Mouse (Mus musculus) liver, embryonic 15.5 days (tissue): ENCODE results near the gene Csgalnact2. TPM values are rescaled to one million over a fixed set of nuclear protein-coding genes. Genes with fewer than 3 reads are reported as not detected.
A peak's percentile ranks its signal among the peaks of the same experiment; 100 is the strongest.

ENCODE experiments used
- ATAC-seq: fragments of 200-750 bp; cut with Nextera tagmentation; 2 replicates; pipeline ENCODE4 v1.8.0; 2017; ENCODE audit warnings: moderate number of reproducible peaks, mild to moderate bottlenecking, moderate library complexity; ENCODE audit not compliant: insufficient read depth
- H3K27ac ChIP-seq: fragments of 300-500 bp; sonication (generic); replicated peaks from 2 replicates; pipeline ENCODE4 v1.5.1; 2015; ENCODE audit warnings: mild to moderate bottlenecking, inconsistent platforms
- H3K27me3 ChIP-seq: fragments of 300-500 bp; sonication (generic); 2 replicates; pipeline ENCODE4 v1.6.1; 2015; ENCODE audit warnings: mild to moderate bottlenecking, inconsistent platforms
- H3K36me3 ChIP-seq: fragments of 300-500 bp; sonication (generic); replicated peaks from 2 replicates; pipeline ENCODE4 v1.6.1; 2015; ENCODE audit warnings: moderate library complexity, mild to moderate bottlenecking, inconsistent platforms
- H3K4me1 ChIP-seq: fragments of 300-500 bp; sonication (generic); replicated peaks from 2 replicates; pipeline ENCODE4 v1.6.1; 2015; ENCODE audit warnings: inconsistent platforms
- H3K4me2 ChIP-seq: fragments of 300-500 bp; sonication (generic); 2 replicates; pipeline ENCODE4 v1.6.1; 2015; ENCODE audit warnings: moderate library complexity, mild to moderate bottlenecking, inconsistent platforms
- H3K4me3 ChIP-seq: fragments of 300-500 bp; sonication (generic); replicated peaks from 2 replicates; pipeline ENCODE4 v1.5.1; 2015; ENCODE audit warnings: mild to moderate bottlenecking, inconsistent platforms
- H3K9ac ChIP-seq: fragments of 300-500 bp; sonication (generic); 2 replicates; pipeline ENCODE4 v1.6.1; 2015; ENCODE audit warnings: moderate library complexity, mild to moderate bottlenecking, inconsistent platforms
- H3K9me3 ChIP-seq: fragments of 300-500 bp; sonication (generic); replicated peaks from 2 replicates; pipeline ENCODE4 v1.6.1; 2016; ENCODE audit warnings: inconsistent platforms
- WGBS: fragments of 180-500 bp; shearing (Covaris S2); methylation state at CpG from one replicate; pipeline ENCODE4 v1.1.7; 2015; ENCODE audit warnings: mixed read lengths; ENCODE audit not compliant: insufficient replicate concordance; 5-methylcytosine and 5-hydroxymethylcytosine counted together
- polyA plus RNA-seq: library from polyadenylated mRNA; unstranded; fragments of >200 nt; fragmentation: Nextera tagmentation; extraction: Ambion mirVana; gene quantifications from 2 replicates; pipeline ENCODE4 v1.2.1, GENCODE M21; 2015

Csgalnact2 gene
- polyA plus RNA-seq, 1 experiment from 2014 or later = 6.7 TPM

GRCm38 (mm10) chr6:118168106-118168505 is 29.2 kb upstream of the Csgalnact2 start:
- H3K4me1 ChIP-seq = no peaks in the 10 kb centered on the region
- H3K9me3 ChIP-seq = no peaks in the 10 kb centered on the region
- H3K4me3 ChIP-seq = no peak overlapping the region
- no peak for ATAC-seq
- WGBS = 71% methylated on average over 14 of the region's 14 CpGs
- no peaks in the 10 kb centered on the region for H3K36me3 ChIP-seq
- H3K27ac ChIP-seq = no peak overlapping the region
- no peaks in the 10 kb centered on the region; the same call in 1 of the 2 replicates for H3K27me3 ChIP-seq
- H3K4me2 ChIP-seq = no peak overlapping the region
- no peak overlapping the region for H3K9ac ChIP-seq

- Histone ChIP-seq H3K4me2 (no peak overlapping the region), H3K4me3 (no peak overlapping the region), H3K4me1 (no peaks in the 10 kb centered on the region), H3K27ac (no peak overlapping the region), H3K9me3 (no peaks in the 10 kb centered on the region), H3K27me3 (no peaks in the 10 kb centered on the region; the same call in 1 of the 2 replicates), H3K36me3 (no peaks in the 10 kb centered on the region), H3K9ac (no peak overlapping the region)
- WGBS = 17% methylated on average over 9 of the region's 9 CpGs
- ATAC-seq = no peak
These were observed 28.1 kb upstream of the Csgalnact2 start for GRCm38 (mm10) chr6:118167013-118167412.

- no peak for ATAC-seq
- no peak overlapping the region for H3K9ac ChIP-seq
- no peaks in the 10 kb centered on the region for H3K4me1 ChIP-seq
- no peak overlapping the region for H3K4me3 ChIP-seq
- no peaks in the 10 kb centered on the region for H3K9me3 ChIP-seq
- no peaks in the 10 kb centered on the region for H3K36me3 ChIP-seq
- H3K4me2 ChIP-seq = no peak overlapping the region
- H3K27me3 ChIP-seq = no peaks in the 10 kb centered on the region; the same call in 1 of the 2 replicates
- H3K27ac ChIP-seq = no peak overlapping the region
- 65% methylated on average over 1 of the region's 1 CpGs for whole genome bisulfite sequencing
These were observed 26.6 kb upstream of the Csgalnact2 start for GRCm38 (mm10) chr6:118165516-118165915.

- ATAC-seq = no peak
- WGBS = 41% methylated on average over 8 of the region's 8 CpGs
- no peak overlapping the region for H3K4me2 ChIP-seq
- no peaks in the 10 kb centered on the region; the same call in 1 of the 2 replicates for H3K27me3 ChIP-seq
- no peaks in the 10 kb centered on the region for H3K36me3 ChIP-seq
- no peak overlapping the region for H3K9ac ChIP-seq
- no peaks in the 10 kb centered on the region for H3K9me3 ChIP-seq
- H3K4me3 ChIP-seq = no peak overlapping the region
- no peak overlapping the region for H3K27ac ChIP-seq
- H3K4me1 ChIP-seq = no peaks in the 10 kb centered on the region
These were observed 25.8 kb upstream of the Csgalnact2 start for GRCm38 (mm10) chr6:118164691-118165090.

- H3K36me3 ChIP-seq = no peaks in the 10 kb centered on the region
- no peak overlapping the region for H3K9ac ChIP-seq
- 76% methylated on average over 2 of the region's 2 CpGs for WGBS
- H3K27ac ChIP-seq = no peak overlapping the region
- ATAC-seq = no peak
- no peak overlapping the region for H3K4me3 ChIP-seq
- H3K9me3 ChIP-seq = no peaks in the 10 kb centered on the region
- no peak overlapping the region for H3K4me2 ChIP-seq
- no peaks in the 10 kb centered on the region for H3K4me1 ChIP-seq
- no peaks in the 10 kb centered on the region for H3K27me3 ChIP-seq
These were observed 24.1 kb upstream of the Csgalnact2 start for GRCm38 (mm10) chr6:118163086-118163485.

- no peaks in the 10 kb centered on the region for H3K27me3 ChIP-seq
- H3K9ac ChIP-seq = no peak overlapping the region
- H3K4me2 ChIP-seq = no peak overlapping the region
- H3K9me3 ChIP-seq = no peaks in the 10 kb centered on the region
- H3K4me1 ChIP-seq = no peaks in the 10 kb centered on the region
- 66% methylated on average over 12 of the region's 12 CpGs for WGBS
- no peaks in the 10 kb centered on the region for H3K36me3 ChIP-seq
- no peak overlapping the region for H3K27ac ChIP-seq
- H3K4me3 ChIP-seq = no peak overlapping the region
- ATAC-seq = no peak
These were observed 23.6 kb upstream of the Csgalnact2 start for GRCm38 (mm10) chr6:118162457-118163082.

- H3K4me1 ChIP-seq = no peaks in the 10 kb centered on the region
- no peaks in the 10 kb centered on the region for H3K36me3 ChIP-seq
- H3K4me2 ChIP-seq = no peak overlapping the region
- no peak for ATAC-seq
- H3K9ac ChIP-seq = no peak overlapping the region
- 72% methylated on average over 5 of the region's 5 CpGs for WGBS
- no peak overlapping the region for H3K27ac ChIP-seq
- no peaks in the 10 kb centered on the region for H3K27me3 ChIP-seq
- no peaks in the 10 kb centered on the region for H3K9me3 ChIP-seq
- H3K4me3 ChIP-seq = no peak overlapping the region
These were observed 14.2 kb upstream of the Csgalnact2 start for GRCm38 (mm10) chr6:118153091-118153490.

- no peak overlapping the region for H3K4me2 ChIP-seq
- no peak overlapping the region for H3K4me3 ChIP-seq
- H3K9ac ChIP-seq = no peak overlapping the region
- no peaks in the 10 kb centered on the region for H3K27me3 ChIP-seq
- no peak overlapping the region for H3K27ac ChIP-seq
- H3K36me3 ChIP-seq = no peaks in the 10 kb centered on the region
- no peak for ATAC-seq
- H3K9me3 ChIP-seq = no peaks in the 10 kb centered on the region
- H3K4me1 ChIP-seq = no peaks in the 10 kb centered on the region
- WGBS = 54% methylated on average over 8 of the region's 8 CpGs
These were observed 12.0 kb upstream of the Csgalnact2 start for GRCm38 (mm10) chr6:118150988-118151387.

- no peak overlapping the region for H3K4me3 ChIP-seq
- WGBS = 54% methylated on average over 2 of the region's 2 CpGs
- ATAC-seq = no peak
These were observed 11.6 kb upstream of the Csgalnact2 start for GRCm38 (mm10) chr6:118150538-118150937.

GRCm38 (mm10) chr6:118150128-118150527 is 11.2 kb upstream of the Csgalnact2 start:
- no peak for ATAC-seq
- Histone ChIP-seq H3K27ac (no peak overlapping the region), H3K4me2 (no peak overlapping the region), H3K4me3 (no peak overlapping the region), H3K4me1 (no peaks in the 10 kb centered on the region), H3K27me3 (no peaks in the 10 kb centered on the region), H3K9ac (no peak overlapping the region), H3K9me3 (no peaks in the 10 kb centered on the region), H3K36me3 (no peaks in the 10 kb centered on the region)
- WGBS = 61% methylated on average over 4 of the region's 4 CpGs

More at GRCm38 (mm10) chr6:118150538-118150937, 11.6 kb upstream of the Csgalnact2 start:
- Histone ChIP-seq H3K27ac (no peak overlapping the region), H3K36me3 (no peaks in the 10 kb centered on the region), H3K4me2 (no peak overlapping the region), H3K27me3 (no peaks in the 10 kb centered on the region), H3K9ac (no peak overlapping the region), H3K4me1 (no peaks in the 10 kb centered on the region), H3K9me3 (no peaks in the 10 kb centered on the region)

- H3K27ac ChIP-seq = no peak overlapping the region
- H3K27me3 ChIP-seq = no peaks in the 10 kb centered on the region
- no peaks in the 10 kb centered on the region for H3K9me3 ChIP-seq
- WGBS = 60% methylated on average over 6 of the region's 6 CpGs
- ATAC-seq = no peak
- H3K4me3 ChIP-seq = no peak overlapping the region
- H3K9ac ChIP-seq = no peak overlapping the region
- H3K36me3 ChIP-seq = no peaks in the 10 kb centered on the region
- no peak overlapping the region for H3K4me2 ChIP-seq
- H3K4me1 ChIP-seq = peaks cover 27% of the 10 kb centered on the region
These were observed 2.0 kb upstream of the Csgalnact2 start for GRCm38 (mm10) chr6:118140961-118141360.

GRCm38 (mm10) chr6:118137148-118137547 is 1.8 kb downstream of the Csgalnact2 start:
- Histone ChIP-seq H3K9me3 (no peaks in the 10 kb centered on the region), H3K4me2 (peak overlapping the region; percentile 83), H3K27ac (peak overlapping the region; percentile 45; the same call in 1 of the 2 replicates), H3K27me3 (no peaks in the 10 kb centered on the region), H3K4me1 (peaks cover 33% of the 10 kb centered on the region), H3K9ac (no peak overlapping the region), H3K36me3 (no peaks in the 10 kb centered on the region), H3K4me3 (peak overlapping the region; percentile 9; the same call in 1 of the 2 replicates)
- ATAC-seq = no peak
- WGBS = 18% methylated on average over 2 of the region's 2 CpGs
